Mouse (Mus musculus) lung, postnatal 0 days (tissue): ENCODE data around the gene Aldh3a1.

ENCODE experiments used
- CTCF ChIP-seq: IDR thresholded peaks from 2 replicates; pipeline ENCODE4 v1.5.1; 2016; ENCODE audit warnings: antibody characterized with exemption, mild to moderate bottlenecking
- EP300 ChIP-seq: IDR thresholded peaks from 2 replicates; pipeline ENCODE4 v1.6.1; 2016; ENCODE audit warnings: antibody characterized with exemption, mild to moderate bottlenecking, control low read depth

DNA sequence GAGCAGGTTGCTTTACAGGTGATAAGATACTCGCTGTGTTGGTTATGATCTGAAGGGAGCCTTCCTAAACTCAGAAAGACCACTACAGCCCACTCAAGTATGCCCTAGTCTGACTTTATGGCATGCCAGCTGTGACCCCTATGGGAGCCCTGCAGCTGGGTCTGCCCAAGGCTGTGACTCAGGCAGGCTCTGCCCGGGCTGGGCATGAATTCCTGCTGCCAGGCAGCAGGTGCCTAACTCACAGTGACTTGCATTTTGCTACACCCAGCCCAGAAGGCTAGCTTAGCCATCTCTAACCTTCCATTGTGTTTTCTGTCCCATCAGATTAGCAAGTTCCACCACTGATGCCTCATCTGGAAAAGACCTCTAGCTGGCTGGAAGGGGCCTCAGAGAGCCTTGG is 4.5 kb upstream of the Aldh3a1 start:
- TF ChIP-seq EP300 (no peak), CTCF (no peak)
